Mouse (Mus musculus) layer of hippocampus, adult 11-12 months (tissue): ENCODE measurements around the gene Olfr430.
"Not testable (repeated sequence)": the region's sequence is repeated elsewhere in the genome, so short reads cannot be mapped to it uniquely, and the experiment has no call there.

Experiments
- DNase-seq: peaks from one replicate; pipeline ENCODE4 v3.0.0; 2022; ENCODE audit warnings: low spot score

The Olfr430 gene

DNA sequence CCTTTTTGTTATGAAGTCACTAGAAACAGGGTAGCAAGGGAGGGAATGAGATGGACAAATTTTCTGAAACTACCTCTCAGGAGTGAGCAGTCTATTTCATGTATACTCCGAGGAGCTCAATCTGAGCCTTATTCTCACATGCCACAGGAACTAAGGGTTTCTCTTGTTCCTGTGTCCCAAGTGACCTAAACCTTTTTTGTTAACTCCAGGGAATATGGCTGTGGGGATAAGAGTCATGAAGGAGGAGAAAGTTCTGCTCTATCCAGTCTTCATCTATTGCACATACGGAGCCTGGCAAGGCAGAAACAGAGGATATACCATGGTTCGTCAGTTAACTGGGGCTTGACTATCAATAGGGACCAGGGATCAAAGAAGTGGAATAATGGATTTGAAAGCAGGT is at the start of gene Olfr430:
TSS of gene Olfr430 (plus strand) at position 301 of the 400 bp plus-strand sequence.
- no peak for DNase-seq

DNA sequence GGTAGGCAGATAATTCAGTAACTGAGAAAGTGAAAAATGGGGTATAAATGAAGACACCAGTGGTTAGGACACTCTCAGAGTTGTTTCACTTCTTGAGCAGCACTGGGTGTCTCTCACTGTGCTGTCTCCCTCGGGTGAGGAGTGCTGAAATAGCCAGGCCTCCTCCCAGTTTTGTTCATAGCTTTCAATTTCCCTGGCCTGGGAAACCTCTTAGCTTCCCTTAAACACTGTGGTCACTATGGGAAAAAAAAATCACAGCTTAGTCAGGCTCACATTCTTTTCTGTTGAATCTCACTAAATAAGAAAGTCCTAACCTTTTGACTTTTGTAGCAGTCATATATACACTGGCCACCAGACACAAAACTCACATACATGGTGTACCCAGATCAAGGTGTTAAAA is 34.7 kb upstream of the Olfr430 start, which contains the start of gene Ifi205:
TSS of gene Ifi205 (minus strand) at position 113 of the 400 bp plus-strand sequence.
- DNase-seq = no peak

DNA sequence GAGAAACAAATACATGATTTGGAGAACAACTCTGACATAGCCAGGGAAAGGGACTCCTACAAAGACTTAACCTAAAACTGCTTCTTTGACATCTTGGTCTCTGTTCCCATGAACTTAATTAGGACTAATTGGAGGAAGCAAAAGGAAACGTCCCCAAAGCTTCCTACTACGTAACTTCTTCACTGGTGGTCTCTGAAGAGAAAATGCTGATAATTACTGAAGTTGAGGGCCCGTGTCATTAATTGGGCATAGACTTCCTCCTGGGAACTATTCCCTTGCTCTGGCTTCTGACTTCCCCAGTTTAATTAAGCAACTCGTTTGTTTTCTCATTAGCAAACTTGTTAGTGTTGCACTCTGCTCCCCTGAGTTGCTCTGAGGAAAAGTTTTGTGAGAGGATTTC is 30.6 kb upstream of the Olfr430 start:
- no peak for DNase-seq

DNA sequence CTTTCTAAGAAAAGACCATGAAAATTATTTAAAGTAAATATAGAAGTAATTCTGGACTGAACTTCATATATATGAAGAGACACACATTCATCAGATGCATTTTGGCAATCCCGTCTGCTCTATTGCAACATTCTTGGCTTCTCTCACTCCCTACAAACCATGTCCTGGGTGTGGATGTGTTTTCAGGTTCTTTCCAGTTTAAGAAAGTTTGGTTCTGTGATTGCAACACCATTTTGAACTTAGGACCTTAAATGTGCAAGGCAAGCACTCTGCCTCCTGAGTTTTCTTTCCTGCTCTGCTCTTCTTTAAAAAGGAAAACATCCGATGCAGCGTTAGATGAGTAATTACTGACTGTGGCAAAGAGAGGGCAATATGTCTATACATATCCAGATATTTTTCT is 27.9 kb upstream of the Olfr430 start:
- no peak for DNase-seq

DNA sequence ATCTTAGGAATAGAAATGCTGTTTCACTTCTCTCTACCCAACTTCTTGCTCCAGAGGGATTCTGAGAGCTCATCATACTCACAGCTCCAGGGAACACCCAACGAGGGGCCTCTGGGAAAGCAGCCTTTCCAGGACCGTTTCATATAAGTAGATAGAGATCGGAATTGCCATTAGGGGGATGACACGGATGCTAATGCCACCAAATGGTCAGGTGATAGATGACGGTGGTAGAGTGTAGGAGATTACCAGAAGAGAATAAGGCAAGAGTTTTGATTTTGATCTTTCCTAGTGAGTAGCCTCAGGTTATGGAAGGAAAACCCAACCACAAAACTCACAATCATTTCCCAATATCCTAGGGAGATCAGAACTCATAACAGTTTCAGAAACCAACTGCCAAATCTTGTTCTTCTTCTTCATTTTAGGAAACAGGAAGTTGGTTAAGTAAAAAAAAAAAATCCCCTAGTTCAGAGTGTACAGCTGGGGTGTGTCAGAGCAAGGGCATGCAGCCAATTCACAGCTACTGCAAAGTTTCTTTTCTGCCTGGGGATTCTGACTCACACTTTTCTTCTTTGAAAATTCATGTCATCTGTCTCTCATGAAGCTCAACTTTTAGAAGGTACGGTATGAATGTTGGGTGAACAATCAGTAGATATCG is 25.8 kb upstream of the Olfr430 start, which contains the start of gene Olfr433:
TSS of gene Olfr433 (plus strand) at position 183 of the 655 bp plus-strand sequence.
- DNase-seq = peak; percentile 30

DNA sequence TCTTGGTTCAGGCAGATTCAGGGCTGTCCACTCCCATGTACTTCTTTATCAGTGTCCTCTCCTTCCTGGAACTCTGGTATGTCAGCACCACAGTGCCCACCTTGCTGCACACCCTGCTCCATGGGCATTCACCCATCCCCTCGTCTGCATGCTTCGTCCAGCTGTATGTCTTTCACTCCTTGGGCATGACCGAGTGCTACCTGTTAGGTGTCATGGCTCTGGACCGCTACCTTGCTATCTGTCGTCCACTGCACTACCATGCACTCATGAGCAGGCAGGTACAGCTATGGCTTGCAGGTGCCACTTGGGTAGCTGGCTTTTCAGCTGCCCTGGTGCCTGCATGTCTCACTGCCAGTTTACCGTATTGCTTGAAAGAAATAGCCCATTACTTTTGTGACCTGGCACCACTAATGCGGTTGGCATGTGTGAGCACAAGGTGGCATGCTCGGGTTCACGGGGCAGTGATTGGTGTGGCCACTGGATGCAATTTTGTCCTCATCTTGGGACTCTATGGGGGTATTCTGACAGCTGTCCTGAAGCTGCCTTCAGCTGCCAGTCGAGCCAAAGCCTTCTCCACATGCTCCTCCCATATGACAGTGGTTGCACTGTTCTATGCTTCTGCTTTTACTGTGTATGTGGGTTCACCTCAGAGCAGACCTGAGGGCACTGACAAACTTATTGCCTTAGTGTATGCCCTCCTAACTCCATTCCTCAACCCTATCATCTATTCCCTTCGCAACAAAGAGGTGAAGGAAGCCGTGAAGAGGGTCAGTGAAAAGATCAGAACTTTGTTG is 24.1 kb upstream of the Olfr430 start:
- not testable (repeated sequence) for DNase-seq

DNA sequence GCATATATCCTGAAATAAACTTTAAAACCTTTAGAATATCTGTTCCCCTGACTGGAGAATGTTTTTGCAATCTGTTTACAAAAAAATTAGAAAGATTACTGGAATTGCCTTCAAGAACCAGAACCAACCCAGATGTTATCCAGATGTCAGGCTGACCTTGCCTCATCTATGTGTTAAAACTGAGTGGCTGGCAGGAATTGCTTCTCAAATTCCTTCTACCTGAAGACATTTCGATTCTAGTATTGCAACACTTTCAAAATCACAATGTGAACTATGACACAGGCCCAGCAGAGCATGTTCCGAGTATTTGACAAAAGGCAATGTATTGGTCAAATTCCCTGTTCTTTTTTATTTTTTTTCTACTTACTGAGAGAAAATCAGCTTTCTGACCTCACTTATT is 22.0 kb upstream of the Olfr430 start:
- no peak for DNase-seq

DNA sequence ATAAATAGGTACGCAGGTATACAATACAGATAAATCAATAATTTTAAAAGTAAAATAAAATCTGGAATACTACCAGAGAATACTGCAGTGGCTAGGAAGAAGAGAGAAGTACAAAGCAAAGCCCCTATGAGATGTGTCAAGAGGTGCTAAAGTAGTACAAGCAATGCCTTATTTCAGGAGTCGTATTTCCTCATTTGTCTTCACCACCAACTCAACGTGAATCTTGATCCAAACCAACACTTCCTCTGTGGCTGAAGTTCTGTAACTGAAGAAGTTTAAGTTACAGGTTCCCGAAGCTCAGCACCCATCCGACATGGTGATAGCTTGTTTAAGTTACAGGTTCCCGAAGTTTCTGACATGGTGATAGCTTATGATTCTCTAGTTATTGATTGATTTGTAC is 18.2 kb upstream of the Olfr430 start:
- not testable (repeated sequence) for DNase-seq

DNA sequence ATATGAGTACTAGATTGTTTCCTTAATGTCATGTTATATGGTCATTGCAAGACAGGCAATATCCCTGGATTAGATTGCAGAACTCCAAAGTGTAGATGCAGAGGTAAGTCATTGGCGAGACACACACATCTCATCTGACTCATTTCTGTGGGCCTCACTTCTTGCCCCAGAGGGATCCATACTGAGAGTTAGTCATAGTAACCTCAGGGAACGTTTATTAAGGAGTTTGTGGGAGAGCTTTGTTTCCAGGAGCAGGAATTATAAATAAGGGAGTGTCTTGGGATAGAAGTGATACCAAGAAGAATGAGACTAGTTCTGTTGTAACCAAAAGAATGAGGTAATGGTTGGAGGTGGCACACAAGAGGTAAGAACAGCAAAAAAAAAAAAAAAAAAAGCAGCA is 17.5 kb upstream of the Olfr430 start, which contains the start of gene Olfr432:
TSS of gene Olfr432 (plus strand) at position 313 of the 400 bp plus-strand sequence.
- no peak for DNase-seq

DNA sequence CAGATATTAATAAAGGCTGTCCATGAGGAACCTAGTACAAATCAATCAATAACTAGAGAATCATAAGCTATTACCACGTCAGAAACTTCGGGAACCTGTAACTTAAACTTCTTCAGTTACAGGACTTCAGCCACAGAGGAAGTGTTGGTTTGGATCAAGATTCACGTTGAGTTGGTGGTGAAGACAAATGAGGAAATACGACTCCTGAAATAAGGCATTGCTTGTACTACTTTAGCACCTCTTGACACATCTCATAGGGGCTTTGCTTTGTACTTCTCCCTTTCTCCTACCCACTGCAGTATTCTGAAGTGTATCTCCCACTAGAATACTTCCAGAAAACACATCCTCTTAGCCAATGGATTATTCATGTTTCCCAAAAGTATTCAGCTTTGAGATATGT is 17.0 kb upstream of the Olfr430 start:
- DNase-seq = not testable (repeated sequence)

DNA sequence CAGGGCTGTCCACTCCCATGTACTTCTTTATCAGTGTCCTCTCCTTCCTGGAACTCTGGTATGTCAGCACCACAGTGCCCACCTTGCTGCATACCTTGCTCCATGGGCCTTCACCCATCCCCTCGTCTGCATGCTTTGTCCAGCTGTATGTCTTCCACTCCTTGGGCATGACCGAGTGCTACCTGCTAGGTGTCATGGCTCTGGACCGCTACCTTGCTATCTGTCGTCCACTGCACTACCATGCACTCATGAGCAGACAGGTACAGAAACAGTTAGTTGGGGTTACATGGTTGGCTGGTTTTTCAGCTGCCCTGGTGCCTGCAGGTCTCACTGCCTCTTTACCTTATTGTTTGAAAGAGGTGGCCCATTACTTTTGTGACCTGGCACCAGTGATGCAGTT is 15.9 kb upstream of the Olfr430 start:
- DNase-seq = no peak

DNA sequence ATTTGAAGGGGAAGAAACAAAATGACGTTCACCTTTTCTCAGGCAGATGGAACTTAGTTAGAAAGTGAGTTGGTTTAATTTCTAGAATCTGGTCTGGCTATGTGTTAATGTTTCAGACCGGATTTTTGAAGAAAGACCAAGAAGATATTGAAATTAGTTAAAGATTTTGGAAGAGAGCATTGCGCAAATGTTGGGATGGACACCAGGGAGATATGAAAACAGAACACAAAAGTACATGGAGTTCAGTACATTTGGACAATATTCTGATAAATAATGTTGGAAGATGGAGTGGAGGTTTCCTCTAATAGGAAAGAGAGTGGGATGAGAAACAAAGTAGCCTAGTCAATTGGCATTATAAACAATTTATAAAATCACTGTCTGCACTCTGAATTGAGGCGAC is 14.9 kb upstream of the Olfr430 start:
- DNase-seq = no peak

DNA sequence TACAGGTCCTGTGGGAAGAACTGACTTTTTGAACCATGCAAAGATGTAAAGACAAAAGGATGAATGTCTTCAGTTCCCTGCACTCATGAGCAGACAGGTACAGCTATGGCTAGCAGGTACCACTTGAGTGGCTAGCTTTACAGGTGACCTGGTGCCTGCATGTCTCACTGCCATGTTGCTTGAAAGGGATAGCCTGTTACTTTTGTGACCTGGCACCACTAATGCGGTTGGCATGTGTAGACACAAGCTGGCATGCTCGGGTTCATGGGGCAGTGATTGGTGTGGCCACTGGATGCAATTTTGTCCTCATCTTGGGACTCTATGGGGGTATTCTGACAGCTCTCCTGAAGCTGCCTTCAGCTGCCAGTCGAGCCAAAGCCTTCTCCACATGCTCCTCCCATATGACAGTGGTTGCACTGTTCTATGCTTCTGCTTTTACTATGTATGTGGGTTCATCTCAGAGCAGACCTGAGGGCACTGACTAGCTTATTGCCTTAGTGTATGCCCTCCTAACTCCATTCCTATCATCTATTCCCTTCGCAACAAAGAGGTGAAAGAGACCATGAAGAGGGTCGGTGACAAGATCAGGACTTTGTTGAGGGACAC is 14.4 kb upstream of the Olfr430 start:
- no peak for DNase-seq

DNA sequence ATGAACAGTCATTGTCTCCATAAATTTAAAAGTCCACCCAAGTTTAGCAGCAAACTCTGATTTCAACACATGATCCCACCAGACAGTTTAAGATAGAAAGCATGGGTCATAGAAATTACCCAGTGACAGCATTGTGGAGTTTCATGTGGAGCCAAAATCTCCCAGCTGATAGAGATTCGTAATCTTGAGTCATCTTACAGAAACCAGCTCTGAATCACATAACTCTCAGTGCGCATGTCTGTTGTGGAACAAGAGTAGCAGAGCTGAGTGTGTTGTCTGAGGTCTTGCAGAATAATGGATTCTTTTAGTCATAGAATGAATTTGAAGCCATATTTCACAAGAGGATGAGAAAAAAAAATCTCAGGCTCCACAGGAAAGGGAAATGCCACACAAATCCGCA is 13.4 kb upstream of the Olfr430 start:
- no peak for DNase-seq

DNA sequence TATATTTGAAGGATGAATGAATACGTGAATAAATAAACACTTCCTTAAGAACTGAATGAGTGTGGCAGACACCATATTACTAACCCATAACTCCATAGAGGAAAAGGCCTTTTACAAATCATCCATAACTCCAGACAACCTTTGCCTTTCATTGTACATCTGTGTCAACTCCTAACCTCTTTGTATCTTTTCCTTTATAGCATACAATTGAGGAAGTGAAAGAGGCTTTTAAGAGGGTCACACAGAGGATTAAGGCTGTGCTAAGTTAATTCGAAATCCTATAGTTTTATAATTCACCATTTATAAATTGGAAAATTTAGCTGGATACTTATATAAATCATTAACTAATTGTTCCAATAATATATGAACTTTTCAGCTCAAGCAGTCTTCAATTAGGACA is 11.2 kb upstream of the Olfr430 start:
- DNase-seq = no peak

DNA sequence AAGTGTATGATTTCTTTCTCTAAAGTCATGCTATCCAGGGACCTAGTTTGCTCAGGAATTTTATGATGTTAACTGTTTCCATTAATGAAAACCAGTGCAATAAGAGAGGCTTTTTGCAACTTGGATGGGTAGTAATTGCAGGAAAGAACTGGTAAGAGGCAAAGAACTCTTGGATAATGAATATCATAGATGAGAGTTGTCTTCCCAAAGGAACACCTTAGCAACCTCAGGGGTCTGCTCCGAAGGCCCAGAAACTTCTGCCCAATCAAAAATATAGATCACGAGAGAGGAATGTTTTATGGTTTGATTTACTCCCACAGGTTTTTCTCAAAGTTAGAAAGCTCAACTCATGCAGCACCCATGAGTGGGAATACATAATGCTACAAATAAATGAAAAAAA is 17.6 kb downstream of the Olfr430 start, which contains the start of gene Olfr429:
TSS of gene Olfr429 (plus strand) at position 301 of the 400 bp plus-strand sequence.
- no peak for DNase-seq

DNA sequence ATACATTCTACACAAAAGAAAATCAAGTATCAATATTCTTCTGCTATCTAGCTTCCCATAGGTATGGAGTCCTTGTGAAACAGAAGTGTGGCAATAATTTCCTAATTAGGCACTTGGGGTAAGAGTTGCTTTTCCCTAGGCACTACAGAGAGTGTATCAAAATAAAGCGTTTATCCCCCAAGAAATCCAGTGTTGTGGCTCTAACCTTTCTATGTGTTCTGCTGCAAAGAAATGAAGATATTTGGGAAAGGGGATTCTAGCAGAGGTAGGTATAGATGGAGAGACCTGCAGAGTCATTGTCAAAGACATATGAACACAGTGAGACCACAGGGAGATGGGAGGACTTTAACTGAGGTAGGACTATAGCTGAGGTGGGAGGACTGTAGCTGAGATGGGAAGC is 30.2 kb downstream of the Olfr430 start, which contains the start of gene Olfr427:
TSS of gene Olfr427 (plus strand) at position 301 of the 400 bp plus-strand sequence.
- DNase-seq = no peak

DNA sequence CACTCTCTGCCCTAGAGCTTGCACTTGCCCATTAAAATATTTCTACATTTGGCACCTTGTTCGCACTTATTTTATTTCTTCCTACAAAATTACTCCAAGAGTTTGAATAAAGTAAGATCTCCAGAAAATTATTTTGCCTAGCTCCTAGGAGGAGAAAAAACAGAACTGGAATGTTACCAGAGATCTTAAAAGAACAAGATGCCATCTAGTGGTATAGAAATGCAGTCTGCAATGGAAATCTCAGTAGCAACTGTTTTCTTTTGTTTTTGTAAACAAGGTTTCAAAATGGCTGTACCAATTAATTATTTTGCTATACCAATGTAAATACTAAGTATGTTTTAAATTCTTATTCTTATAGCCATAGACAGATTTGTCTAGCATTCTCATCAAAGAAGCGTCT is 37.3 kb downstream of the Olfr430 start:
- no peak for DNase-seq

DNA sequence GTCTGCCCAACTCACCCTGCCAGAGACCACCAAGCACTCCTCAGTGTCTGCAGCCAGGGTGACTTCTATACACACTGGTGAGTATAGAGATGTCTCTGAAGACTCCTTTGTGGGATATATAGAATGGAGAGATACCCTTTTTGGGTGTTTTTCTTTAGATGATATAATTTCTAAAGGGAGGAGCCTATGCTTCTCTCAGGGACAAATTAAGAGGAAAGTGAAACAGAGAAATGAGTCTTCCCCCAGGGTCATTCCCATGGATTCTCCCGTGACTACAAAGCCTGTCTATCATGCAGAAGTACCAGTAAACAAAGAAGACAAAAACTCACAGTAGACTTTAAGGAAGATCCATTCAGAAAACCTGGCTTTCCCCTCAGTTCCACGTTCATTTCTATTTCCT is 54.7 kb downstream of the Olfr430 start, which contains the start of gene Olfr231:
TSS of gene Olfr231 (minus strand) at position 101 of the 400 bp plus-strand sequence.
- DNase-seq = no peak
